Mouse (Mus musculus): ENCODE measurements around the gene Hsf2.

GRCm38 (mm10) chr10:57549631-57550030, 63.4 kb downstream of the Hsf2 start:
- TF ChIP-seq POLR2A (IDR thresholded peaks at IDR 0.05; ENCODE audit: borderline replicate concordance, insufficient read depth, low read length): no peak
- TF ChIP-seq CTCF (IDR thresholded peaks at IDR 0.05; ENCODE audit: borderline replicate concordance, insufficient read depth, low read depth, low read length): no peak
